Mouse (Mus musculus): Measurements from ENCODE around the gene 4933430I17Rik.

The 4933430I17Rik gene

DNA sequence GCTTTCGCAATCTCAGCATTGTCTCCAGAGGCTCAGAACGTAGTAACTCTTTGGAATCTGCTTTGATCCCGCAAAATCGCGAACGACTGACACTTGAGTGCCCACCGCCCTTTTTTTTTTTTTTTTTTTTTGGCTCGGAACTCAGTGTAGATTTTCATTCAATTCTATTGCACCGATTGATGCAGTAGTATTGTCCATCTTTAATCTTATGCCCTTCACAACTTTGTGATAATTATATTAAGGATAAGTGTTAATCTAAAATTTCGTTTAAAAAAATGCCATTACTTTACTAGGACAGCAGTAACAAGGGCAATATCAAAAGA lies 281 bp downstream of the 4933430I17Rik start:
- in situ Hi-C loops (cut with MboI; ENCODE audit: low pct_unique_long_range_greater_than_20kb in 1 of 2, low sequenced_read_pairs in 2 of 2, unreplicated experiment in 1 of 2), result no loop called here

DNA sequence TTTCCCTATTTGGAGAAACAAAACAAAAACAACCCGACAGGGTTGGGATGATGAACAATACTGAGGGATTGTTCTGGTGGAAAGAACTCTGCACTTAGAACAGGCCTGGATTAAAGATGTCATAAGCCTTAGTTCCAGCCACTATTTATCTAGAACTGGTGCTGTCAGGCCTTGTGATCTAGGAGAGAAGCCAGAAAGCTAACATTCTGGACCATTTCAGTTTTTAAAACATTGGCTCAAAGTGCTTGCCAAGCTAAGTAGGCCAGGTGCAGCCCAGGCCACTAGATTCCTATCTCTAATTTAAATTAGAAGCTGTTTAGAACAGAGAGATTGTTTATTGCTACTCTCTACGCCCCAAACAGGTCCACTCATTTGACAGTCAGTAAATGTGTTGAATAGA lies 1.1 kb downstream of the 4933430I17Rik start:
- in situ Hi-C loops (cut with MboI; ENCODE audit: low pct_unique_long_range_greater_than_20kb in 1 of 2, low sequenced_read_pairs in 2 of 2, unreplicated experiment in 1 of 2), result no loop called here

DNA sequence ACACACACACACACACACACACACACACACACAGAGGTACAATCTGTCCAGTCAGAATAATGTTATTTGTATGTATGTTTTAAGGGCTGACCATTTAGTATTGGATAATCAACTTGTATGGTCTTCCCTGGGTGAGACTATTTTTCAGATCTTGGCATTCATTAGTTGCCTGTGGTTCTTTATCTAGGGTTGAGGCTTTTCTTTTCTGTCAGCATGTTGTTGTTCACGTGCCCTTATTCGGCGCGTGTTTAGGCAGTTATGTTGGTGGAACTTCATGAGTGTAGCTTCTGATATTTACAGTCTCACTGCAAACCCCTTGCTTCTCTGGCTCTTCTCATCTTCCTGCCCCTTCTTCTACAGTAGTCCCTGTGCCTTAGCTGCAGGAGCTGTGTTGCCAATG lies 2.5 kb downstream of the 4933430I17Rik start:
- in situ Hi-C loops (cut with MboI; ENCODE audit: low pct_unique_long_range_greater_than_20kb in 1 of 2, low sequenced_read_pairs in 2 of 2, unreplicated experiment in 1 of 2), result no loop called here

DNA sequence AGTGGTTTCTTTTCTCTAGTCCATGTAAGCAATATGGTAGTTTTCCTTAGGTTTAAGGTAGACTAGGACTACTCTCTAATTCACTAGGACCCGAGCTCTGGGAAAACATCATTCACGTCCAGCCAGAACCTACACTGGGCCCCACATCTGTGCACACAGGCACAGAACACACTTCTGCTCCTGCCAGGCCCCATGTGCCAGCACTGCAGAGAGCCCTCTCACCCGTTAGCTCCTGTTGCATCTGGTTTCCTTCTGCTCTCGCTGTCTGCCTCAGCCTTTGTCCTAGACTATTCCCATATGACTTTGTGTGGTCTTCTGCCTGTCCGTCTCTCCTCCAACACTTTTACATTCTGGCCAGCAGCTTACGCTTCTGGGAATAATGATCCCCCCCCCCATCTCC lies 8.6 kb downstream of the 4933430I17Rik start:
- in situ Hi-C loops (cut with MboI; ENCODE audit: low pct_unique_long_range_greater_than_20kb in 1 of 2, low sequenced_read_pairs in 2 of 2, unreplicated experiment in 1 of 2), result no loop called here

DNA sequence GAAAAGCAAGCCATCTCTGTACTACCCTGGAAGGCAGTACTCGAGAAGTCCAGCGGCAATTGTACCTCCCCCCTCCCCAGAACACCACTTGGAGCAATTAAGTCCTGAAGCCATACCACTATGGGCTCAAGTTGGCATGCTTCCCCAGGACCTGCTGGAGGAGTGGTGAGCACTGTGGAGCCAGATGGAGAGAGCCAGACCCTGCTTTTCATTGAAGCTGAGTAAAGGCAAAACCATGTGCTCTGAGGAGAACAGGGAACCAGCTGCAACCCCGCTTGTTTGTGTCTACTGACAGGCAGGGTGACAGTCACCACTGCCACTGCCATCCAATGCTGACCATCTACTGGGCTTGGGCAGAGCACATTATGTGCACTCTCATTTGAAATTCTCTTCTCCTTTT lies 16.6 kb downstream of the 4933430I17Rik start:
- in situ Hi-C loops (cut with MboI; ENCODE audit: low pct_unique_long_range_greater_than_20kb in 1 of 2, low sequenced_read_pairs in 2 of 2, unreplicated experiment in 1 of 2), result no loop called here

DNA sequence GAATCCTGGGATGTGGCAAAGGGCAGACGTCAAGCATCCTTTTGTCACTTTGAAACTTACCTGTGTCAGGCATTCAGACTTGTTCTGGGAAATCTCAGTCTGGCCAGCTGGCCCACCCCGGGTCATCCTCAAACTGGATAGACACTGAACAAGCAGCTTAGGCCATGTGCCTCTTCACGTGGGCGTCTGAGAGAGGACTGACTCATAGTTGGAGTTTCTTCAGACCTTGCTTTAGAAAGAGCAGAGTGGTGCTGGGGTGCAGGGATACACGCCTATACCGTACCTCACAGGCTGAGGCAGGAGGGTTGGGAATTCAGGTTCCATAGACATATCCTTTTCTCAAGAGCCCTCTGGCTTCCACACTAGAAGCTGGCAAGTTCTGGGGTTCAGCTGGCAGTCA lies 18.6 kb downstream of the 4933430I17Rik start:
- in situ Hi-C loops (cut with MboI; ENCODE audit: low pct_unique_long_range_greater_than_20kb in 1 of 2, low sequenced_read_pairs in 2 of 2, unreplicated experiment in 1 of 2), result no loop called here

DNA sequence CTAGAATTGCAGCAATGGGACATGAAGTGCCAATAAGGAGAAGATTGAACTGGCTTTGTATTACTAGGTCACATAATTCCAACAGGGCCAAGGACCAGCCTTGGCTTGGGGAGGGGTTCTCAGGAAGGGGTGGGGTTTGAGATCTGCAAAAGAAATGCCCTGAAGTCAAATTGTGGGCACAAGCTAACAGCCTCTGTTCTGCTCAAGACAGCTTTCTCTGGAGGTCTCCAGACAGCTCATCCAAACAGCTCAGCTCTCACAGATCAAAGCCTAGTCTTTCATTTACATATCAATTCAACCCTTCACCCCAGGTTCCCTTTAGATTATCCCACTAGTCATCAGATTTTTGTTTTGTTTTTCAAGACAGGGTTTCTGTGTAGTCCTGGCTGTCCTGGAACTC lies 19.6 kb downstream of the 4933430I17Rik start:
- in situ Hi-C loops (cut with MboI; ENCODE audit: low pct_unique_long_range_greater_than_20kb in 1 of 2, low sequenced_read_pairs in 2 of 2, unreplicated experiment in 1 of 2), result no loop called here

DNA sequence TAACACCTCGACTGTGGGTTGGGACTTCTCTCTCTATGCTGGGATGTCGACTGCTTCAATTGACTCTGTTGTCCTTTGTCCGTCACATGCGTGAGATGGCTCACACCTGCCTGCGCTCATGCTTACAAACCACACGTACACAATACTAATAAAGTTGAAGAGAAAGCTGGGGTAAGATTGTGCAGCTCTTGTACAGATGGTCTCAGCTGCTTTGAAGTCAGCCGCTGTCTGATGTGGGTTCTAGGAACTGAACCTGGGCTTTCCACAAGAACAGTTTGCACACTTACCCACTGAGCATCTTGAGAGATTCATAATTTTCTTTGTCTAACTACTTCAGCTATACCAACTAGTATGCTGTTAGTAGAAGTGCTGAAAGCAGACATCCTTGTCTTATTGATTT lies 26.8 kb downstream of the 4933430I17Rik start:
- in situ Hi-C loops (cut with MboI; ENCODE audit: low pct_unique_long_range_greater_than_20kb in 1 of 2, low sequenced_read_pairs in 2 of 2, unreplicated experiment in 1 of 2), result loop anchor here (10.0 to 25.0 kb wide), 2 partner anchors 135 to 213 kb away; no protein-coding TSS in a partner anchor

DNA sequence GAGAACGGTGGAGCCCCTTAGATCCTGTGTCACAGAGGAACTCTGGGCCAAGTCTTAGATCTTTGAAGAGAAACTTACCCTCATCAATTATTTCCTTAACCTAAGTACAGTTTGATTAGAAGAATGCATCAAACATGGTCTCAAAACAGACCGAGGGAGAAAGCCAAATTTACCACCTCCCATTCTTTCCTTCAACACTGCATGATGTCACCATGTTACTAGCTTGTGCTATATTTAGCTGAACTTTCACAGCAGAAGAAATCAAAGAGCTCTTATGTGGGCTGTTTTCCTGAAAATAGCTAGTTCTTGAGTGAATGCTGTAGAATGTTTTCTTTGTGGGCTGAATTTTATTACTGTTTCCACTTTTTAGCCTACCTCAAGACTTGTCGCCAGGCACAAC lies 32.3 kb downstream of the 4933430I17Rik start:
- in situ Hi-C loops (cut with MboI; ENCODE audit: low pct_unique_long_range_greater_than_20kb in 1 of 2, low sequenced_read_pairs in 2 of 2, unreplicated experiment in 1 of 2), result loop anchor here (10.0 to 25.0 kb wide), 2 partner anchors 130 to 207 kb away; no protein-coding TSS in a partner anchor

DNA sequence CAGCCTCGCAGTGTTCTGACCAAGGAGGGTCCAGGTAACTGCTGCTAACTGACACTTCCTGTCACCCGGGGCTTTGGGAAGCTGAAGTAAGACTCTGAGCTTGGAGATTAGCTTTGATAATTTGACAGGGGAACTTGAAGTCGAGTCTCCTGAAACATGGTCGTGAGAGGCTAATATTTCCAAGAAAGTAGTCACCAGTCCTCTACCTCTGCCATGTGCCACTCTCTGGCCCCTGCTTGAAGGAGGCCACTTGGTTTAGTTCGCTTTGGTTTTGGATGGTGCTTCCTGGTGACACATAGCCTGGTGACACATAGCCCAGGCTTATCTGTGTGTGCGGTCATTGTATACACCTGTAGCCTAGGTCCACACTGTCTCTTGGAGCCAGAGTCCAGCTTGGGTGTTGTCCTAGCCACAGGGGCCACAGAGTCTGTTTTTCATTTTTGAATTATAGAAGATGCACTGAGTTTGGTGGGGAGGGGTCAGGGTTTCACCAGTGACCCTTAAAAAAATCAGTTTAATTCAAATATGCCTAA lies 34.7 kb downstream of the 4933430I17Rik start, which contains the start of gene Rgs3:
Gene Rgs3, plus strand, starts transcription at position 51 of the 533 bp plus-strand sequence.
- in situ Hi-C loops (cut with MboI; ENCODE audit: low pct_unique_long_range_greater_than_20kb in 1 of 2, low sequenced_read_pairs in 2 of 2, unreplicated experiment in 1 of 2), result loop anchor here (5.0 to 25.0 kb wide), 4 partner anchors 127 to 207 kb away; no protein-coding TSS in a partner anchor

DNA sequence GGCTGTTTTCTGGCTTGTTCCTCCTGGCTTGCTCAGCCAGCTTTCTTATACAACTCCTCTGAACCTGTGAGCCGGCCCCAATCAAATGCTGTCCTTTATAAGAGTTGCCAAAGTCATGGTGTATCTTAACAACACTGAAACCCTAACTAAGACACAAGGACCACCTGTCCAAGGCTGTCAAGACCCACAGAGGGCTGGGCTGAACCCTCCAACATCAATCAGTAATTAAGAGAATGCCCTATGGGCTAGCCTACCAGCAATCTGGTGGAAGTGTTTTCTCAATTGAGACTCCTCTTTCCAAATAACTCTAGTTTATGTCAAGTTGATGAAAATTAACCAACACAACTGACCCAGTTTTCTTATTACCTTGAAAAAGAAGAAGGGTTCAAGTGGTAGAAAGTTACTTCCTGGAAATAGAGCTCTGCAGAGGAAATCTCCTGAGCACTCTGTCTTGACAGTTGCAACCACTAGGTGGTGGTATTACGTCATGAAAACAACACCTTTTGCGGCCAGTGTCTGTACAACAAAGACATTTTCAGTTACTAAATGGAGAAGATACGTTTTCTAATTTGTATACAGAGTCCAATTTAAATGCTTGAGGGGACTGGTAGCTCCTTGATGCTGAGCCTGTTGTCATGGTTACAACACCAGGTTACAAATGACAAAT lies 35.9 kb downstream of the 4933430I17Rik start:
- in situ Hi-C loops (cut with MboI; ENCODE audit: low pct_unique_long_range_greater_than_20kb in 1 of 2, low sequenced_read_pairs in 2 of 2, unreplicated experiment in 1 of 2), result loop anchor here (5.0 to 25.0 kb wide), 3 partner anchors 126 to 206 kb away; no protein-coding TSS in a partner anchor

DNA sequence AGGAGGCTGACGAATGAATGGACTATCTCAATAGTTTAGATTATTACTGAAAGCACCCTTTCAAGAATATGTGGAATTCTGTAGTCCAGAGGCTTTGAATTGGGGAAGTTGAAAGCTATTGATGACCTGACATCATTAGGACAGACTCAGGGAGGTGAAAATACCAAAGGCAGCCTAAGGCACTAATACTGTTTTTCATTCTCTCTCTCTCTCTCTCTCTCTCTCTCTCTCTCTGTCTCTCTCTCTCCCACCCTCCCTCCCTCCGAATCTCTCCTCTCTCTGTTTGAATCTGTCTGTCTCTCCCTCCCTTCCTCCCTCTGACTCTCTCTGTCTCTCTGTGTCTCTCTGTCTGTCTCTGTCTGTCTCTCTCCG lies 36.4 kb downstream of the 4933430I17Rik start:
- in situ Hi-C loops (cut with MboI; ENCODE audit: low pct_unique_long_range_greater_than_20kb in 1 of 2, low sequenced_read_pairs in 2 of 2, unreplicated experiment in 1 of 2), result loop anchor here (5.0 to 25.0 kb wide), 3 partner anchors 126 to 206 kb away; no protein-coding TSS in a partner anchor

DNA sequence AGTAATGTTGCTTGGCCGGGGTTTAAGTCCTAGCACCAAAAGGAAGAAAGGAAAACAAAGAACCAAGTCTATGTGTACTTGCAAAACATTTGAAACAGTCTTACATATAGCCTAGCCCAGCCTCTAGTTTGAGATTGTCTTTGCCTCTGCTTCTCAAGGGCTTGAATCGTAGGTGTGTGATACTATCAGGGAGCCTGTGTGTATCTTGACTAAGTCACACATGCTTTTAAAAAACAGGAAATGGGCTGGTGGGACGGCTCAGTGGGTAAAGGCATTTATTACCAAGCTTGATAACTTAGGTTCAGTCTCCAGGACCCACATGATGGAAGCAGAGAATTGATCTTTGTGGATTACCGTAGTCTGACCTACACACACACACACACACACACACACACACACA lies 36.8 kb downstream of the 4933430I17Rik start:
- in situ Hi-C loops (cut with MboI; ENCODE audit: low pct_unique_long_range_greater_than_20kb in 1 of 2, low sequenced_read_pairs in 2 of 2, unreplicated experiment in 1 of 2), result loop anchor here (5.0 to 25.0 kb wide), 3 partner anchors 125 to 205 kb away; no protein-coding TSS in a partner anchor

DNA sequence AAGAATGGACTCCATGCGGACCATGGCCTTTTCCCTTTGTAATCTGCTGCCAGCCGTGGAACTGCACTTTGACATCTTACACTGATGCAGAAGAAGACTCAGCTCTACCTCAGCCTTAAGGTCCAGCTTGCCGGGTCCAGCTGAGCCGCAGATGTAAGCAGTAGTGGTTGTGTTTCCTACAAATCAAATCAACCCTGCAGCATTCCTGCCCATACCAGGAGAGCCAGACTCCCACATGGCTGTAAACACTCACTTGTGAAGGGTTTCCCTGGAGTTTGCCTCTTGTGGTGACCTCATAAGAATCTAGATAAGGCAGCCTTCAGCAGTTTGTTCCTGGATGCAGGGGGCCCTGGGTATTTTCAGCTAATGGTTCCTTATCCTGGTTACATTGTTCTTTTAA lies 41.4 kb downstream of the 4933430I17Rik start:
- in situ Hi-C loops (cut with MboI; ENCODE audit: low pct_unique_long_range_greater_than_20kb in 1 of 2, low sequenced_read_pairs in 2 of 2, unreplicated experiment in 1 of 2), result loop anchor here (10.0 to 25.0 kb wide), 2 partner anchors 121 to 128 kb away; no protein-coding TSS in a partner anchor

DNA sequence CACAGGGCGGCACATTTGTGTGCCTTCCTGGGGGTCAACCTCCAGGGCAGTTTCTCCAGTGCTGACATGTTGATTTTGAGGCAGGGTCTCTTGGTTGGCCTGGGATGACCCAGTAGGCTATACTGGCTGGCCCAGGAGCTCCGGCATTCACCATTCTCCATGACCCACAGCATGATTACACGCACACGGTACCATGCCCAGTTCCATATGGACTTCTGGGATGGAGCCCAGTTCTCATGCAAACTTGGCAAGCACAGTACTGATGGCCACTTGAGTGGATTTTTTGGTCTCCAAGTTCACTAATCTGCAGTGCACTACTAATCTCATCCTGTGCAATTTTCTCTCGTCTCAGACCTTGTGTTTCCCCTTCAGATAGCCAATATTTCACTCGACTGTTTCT lies 42.5 kb downstream of the 4933430I17Rik start:
- in situ Hi-C loops (cut with MboI; ENCODE audit: low pct_unique_long_range_greater_than_20kb in 1 of 2, low sequenced_read_pairs in 2 of 2, unreplicated experiment in 1 of 2), result loop anchor here (10.0 to 25.0 kb wide), 2 partner anchors 120 to 127 kb away; no protein-coding TSS in a partner anchor

DNA sequence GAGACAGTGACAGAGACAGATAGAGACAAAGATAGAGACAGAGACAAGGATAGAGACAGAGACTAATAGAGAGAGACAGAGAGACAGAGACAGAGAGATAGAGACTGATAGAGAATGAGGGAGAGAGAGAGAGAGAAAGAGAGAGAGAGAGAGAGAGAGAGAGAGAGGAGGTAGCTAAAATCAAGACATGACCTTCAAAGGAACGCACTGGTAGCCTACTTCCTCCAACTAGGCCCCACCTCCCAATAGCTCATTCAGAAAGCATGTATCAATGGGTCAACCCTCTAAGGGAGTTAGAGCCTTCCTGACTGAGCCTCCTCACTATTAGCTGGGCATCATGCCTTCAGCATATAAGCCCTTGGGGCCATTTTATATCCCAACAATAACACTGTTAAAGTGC lies 43.2 kb downstream of the 4933430I17Rik start:
- in situ Hi-C loops (cut with MboI; ENCODE audit: low pct_unique_long_range_greater_than_20kb in 1 of 2, low sequenced_read_pairs in 2 of 2, unreplicated experiment in 1 of 2), result loop anchor here (10.0 to 25.0 kb wide), 2 partner anchors 119 to 126 kb away; no protein-coding TSS in a partner anchor

DNA sequence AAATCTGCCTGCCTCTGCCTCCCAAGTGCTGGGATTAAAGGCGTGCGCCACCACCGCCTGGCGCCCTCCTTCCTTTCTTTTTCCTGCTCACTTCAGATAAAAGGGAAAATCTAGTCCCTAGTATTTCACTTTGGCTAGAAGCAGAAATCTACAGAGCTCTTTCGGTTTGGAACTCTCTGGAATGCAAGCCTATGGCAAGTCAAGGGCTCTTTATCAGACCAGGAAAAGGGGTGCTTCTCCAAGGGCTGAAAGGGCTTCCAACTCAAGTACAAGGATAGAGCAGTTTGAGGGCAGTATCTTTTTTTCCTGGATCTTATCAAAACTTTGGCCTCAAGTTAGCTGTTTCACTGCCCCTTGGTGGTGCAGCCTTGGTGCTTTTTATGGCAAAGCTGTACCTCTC lies 44.4 kb downstream of the 4933430I17Rik start:
- in situ Hi-C loops (cut with MboI; ENCODE audit: low pct_unique_long_range_greater_than_20kb in 1 of 2, low sequenced_read_pairs in 2 of 2, unreplicated experiment in 1 of 2), result loop anchor here (10.0 to 25.0 kb wide), 2 partner anchors 118 to 125 kb away; no protein-coding TSS in a partner anchor

DNA sequence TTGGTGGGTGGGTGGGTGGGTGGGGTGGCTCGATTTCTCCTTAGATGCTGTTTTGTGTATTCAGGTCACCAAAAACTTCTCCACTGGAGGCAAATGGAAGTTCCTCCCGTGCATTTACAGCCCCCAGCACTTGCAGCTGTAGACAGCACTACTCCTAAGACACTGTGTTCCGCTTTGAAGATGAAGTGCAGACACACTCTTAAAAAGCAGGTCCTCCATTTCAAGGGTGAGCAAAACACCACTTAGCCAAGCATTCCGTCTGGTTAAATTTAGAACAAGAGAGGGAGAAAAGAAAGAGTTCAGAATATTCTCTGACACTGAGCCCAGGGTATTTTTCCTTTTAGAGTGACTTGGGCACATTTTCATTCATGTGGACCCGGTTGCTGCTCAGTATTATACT lies 44.9 kb downstream of the 4933430I17Rik start:
- in situ Hi-C loops (cut with MboI; ENCODE audit: low pct_unique_long_range_greater_than_20kb in 1 of 2, low sequenced_read_pairs in 2 of 2, unreplicated experiment in 1 of 2), result loop anchor here in 1 of 2 experiments (25.0 kb wide), 1 partner anchor 117 kb away; no protein-coding TSS in a partner anchor

DNA sequence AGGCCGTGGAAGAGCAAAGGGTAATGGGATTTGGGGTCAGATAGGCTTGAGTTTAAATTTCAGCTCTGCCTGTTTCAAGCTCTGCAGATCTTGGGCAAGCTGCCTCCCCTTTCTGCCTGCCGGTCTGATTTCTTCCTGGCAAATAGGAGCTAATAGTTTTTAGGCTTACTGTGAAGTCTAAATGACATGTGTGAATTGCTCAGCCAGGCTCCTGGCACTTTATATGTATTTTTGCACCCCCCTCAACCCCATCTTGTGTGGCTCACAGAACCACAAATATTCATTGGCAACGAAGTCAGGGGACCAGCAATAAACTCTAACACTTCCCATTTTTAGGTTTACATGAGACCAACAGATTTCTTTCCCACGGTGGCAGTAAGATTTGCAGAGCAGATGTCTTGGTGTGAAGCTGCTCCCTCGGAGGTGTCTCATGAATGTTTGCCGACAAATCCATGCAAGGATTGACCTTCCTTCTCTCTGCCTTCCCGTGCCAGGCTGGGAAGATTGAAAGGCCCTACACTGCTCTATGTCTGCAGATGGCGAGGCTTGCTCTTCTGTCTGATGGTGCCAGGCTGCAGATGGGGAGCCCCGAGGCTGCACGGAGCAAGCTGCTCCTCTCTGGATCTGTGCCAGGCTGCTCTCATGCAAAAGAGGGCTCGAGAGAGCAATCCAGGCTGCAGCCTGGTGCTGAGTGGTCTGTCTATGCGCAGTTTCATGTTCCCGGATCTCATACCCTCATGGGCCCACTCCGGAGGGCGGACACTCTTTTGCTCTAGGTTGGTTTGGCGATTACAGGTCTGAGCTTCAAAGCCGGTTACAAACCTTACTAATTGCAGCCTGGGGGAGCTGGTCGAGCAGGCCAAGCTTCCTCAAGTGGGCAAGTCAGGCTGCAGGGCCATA lies 57.4 kb downstream of the 4933430I17Rik start:
- in situ Hi-C loops (cut with MboI; ENCODE audit: low pct_unique_long_range_greater_than_20kb in 1 of 2, low sequenced_read_pairs in 2 of 2, unreplicated experiment in 1 of 2), result no loop called here
